Mouse (Mus musculus) cerebellum, adult 9-11 months (tissue): ENCODE measurements around the gene Ppil3.

Experiments used
- DNase-seq: peaks from one replicate; pipeline ENCODE4 v3.0.0; 2022

Ppil3 gene

DNA sequence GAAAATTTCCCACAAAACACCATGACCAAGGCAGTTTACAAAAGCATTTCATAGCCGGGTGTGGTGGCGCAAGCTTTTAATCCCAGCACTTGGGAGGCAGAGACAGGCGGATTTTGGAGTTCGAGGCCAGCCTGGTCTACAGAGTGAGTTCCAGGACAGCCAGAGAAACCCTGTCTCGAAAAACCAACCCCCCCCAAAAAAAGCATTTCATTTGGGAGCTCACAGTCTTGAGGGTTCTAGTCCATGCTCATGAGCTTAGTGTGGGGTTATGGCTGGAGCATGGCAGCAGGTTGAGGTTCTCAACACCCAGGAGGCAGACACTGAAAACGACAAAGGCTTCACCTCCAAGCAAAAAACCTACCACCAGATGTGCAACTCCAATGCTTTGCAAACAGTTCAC, 37.1 kb downstream of the Ppil3 start:
- DNase-seq: no peak

DNA sequence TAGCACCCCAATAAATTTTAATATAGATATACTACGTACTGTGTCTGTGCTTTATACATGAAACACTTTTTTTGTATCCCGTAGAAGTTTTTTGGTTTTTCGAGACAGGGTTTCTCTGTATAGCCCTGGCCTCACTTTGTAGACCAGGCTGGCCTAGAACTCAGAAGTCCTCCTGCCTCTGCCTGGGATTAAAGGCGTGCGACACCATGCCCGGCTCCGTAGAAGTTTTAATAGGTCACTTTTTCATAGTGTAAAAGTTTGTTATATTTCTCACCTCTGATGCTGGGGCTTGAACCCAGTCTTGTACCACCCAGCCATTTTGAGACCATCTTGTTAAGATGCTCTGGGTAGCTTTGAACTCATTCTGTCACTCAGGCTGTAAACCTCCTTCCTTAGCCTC, 38.0 kb downstream of the Ppil3 start:
- no peak for DNase-seq

DNA sequence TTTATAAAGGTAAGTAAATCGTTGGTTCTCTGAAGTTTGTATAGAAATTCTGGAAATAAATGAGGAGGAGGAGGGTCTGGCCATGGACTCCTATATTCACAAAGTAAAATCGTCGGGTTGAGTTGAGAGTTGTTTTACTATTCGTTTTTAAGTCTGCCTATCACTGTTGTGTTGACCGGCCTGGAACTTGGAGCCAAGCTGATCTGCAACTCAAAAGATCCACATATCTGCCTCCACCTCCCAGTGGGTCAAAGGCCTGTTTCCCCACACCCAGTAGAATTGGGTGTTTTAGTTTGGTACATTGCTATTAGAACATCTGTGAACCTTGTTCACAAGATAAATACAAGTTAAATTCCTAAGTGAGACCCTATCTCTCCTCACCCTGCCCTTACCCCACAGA, 41.5 kb downstream of the Ppil3 start:
- no peak for DNase-seq

DNA sequence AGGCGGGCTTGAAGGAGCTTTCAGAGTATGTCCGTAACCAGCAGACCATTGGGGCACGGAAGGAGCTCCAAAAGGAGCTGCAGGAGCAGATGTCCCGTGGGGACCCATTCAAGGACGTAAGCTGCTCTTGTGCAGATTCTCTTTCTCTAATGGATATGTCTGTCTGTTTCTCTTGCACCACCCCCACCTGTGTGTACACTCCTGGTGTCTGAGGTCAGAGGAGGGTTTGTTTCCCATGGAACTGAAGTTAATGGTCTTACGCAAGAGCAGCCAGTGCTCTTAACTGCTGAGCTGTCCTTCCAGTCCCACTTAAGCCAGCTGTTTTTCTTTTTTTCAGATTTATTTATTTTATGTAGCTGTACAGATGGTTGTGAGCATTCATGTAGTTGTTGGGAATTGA, 43.9 kb downstream of the Ppil3 start:
- DNase-seq: no peak

DNA sequence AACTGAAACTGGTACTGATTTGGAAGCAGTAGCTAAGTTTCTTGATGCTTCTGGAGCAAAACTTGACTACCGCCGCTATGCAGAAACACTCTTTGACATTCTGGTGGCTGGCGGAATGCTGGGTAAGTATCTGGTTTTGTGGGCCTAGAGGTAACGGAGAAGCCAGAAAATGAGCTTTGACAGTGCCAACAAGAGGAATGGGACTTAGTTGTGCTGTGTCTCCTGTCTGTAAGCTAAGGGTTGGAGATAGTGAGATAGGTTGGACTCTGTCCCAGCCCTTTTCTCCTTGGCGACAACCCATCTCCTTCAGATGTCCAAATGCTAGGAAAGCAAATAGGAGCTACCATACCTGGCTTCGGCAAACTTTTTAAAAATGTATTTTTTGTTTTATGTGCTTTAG, 47.6 kb downstream of the Ppil3 start:
- DNase-seq: no peak

DNA sequence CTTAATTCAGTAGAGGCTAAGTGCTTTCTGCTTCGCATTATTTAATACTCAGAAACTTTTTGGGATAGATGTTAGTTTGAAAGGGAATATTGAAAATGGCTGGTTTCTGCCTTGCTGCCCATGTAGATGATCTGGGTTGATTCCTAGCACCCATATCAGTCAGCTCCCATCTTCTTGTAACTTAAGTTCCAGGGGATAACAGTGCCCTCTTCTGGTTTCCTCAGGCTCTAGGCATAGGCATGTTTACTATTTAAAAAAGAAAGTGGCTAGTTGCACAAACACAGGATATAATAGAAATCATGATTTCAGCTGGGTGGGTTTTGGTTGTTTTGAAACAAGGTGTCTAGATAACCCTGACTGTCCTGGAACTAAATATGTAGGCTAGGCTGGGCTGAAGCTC, 49.1 kb downstream of the Ppil3 start:
- no peak for DNase-seq

DNA sequence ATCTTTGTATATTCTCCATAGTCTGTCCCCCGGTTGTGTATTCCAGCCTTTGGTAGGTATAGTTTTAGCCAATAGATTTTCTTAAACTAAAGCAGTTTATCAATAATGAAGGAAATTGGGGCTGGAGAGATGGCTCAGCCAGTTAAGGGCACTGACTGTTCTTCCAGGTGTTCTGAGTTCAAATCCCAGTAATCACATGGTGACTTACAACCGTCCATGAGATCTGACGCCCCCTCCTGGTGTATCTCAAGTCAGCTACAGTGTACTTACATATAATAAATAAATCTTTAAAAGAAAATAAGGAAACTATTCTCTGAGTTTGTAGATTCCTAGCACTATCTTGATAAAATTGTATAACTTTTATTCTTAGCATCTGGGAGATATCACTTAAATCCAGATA, 49.9 kb downstream of the Ppil3 start:
- DNase-seq: no peak

DNA sequence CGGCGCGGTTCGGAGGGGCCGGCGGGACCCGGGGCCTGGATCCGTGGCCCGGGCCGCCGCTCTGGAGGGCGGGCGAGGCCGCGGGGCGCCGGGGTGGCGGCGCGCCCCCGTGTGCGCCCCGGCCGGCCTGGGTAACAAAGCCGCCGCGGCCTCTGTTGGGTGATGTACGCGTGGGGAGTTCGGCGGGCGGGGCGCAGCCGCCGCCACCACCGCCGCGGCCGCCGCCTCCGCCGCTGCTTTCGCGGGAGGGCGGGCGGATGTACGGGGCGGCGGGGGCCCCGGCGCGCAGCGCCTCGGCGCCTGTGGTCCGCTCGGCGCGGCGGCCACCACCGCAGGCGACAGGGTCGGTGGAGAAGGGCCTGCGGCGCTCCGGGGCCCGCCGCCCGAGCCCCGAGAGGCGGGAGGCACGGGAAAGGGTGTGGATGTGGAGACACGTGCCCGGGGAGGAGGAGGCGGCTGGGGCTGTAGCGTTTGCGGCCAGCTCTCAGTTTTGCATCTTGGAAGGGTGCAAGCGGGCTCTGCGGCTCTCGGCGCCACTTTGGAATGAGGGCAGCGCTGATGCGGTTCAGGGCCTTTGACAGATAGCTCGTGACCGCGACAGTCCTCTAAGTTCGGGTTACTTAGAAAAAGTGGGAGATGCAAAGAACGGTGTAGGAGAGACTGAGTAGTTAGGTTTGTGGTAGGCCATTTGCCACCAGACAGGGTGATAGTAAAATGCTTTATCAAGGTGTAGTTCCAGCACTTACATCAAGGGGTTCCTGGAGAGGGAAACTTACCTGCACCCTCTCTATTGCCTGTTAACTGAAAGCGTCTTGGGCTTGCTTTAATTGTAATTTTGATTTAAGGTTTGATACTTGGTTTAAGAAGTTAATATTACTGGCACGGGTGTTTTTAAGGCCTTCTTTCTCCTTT, 51.7 kb downstream of the Ppil3 start:
- DNase-seq: peak; percentile 64

DNA sequence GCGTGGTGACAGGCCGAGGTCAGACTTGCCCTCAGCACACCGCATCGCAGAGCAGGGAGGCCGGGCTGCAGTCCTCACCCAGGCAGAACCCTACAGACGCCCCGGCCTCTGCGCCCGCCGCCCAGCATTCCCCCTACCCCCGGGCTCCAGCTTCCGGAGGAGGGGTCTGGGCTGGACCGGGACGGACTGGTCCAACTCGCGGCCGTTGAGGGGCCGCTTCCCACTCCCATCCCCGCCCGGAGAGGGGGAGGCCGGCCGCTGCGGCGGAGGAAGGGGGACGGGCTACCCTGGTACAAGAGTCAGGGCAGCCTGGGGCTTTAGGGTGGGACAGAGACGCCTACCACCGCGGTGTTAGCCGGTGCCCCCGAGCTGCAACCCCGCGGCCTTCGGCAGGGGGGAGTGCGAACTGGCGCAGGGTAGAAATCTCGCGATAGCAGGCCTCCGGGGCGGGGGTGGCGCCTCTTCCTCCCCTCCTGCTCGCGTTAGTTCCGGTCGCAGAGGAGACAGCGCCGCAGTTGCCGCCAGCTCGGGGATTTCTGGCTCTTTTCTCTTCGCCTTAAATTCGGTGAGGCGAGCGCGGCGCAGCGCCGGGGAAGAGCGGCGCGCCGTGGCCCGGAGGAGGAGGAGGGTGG, 52.5 kb downstream of the Ppil3 start, which contains the start of gene Bzw1:
TSS of gene Bzw1 (plus strand) at position 247 of the 632 bp plus-strand sequence.
- peak; percentile 93 for DNase-seq

DNA sequence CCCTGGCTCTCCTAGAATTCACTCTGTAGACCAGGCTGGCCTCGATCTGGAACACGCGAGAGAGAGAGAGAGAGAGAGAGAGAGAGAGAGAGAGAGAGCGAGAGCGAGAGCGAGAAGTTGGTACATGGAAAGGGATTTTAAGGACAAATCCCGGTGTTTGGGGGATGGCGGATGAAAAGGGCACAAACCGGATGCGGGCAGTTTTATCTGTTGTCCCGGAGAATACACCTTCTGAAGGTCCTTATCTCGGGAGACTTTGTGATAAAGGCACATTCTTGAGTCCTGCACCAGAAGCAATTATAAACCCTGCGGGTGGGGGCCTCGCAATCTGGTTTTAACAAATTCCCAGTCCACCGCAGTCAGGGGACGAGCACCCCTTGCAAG, 53.0 kb downstream of the Ppil3 start:
- DNase-seq: no peak

DNA sequence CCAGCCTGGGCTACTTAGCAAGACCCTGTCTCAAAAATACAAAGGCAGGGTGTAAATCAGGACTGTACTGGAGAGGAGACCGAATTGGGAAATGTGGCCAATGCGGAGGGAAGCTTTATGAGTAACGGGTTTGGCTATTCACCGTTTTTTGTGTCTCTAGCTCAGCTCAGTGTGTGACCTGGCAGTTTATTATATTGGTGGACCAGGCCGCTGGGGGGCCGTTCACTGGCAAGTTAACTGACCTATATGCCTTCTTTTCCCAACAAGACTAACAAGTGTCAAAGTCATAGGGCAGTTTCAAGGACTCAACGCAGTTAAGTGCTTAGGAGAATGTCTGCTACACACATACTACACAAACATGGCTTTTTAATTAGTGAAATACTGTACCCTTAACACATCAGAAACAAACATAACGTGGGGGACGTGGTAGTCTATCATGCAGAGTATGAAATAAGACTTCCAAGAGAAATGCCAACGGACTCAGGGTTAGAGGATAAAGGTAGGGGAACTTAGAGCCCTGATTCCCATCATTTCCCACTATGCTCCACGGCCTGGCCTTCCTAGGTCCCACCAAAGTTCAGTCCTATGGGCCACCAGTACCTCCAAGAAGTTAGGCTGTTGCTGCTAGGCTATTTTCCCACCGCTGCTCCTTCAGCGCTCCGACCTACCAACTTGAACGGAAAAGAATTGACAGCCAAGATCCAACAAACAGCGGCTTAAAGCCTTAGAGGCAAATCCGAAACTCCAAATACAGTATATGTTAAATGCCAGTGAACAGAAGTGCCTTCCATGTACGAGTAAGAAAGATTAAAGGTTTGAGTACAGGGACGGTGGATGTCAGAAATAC, 53.6 kb downstream of the Ppil3 start:
- DNase-seq: no peak

DNA sequence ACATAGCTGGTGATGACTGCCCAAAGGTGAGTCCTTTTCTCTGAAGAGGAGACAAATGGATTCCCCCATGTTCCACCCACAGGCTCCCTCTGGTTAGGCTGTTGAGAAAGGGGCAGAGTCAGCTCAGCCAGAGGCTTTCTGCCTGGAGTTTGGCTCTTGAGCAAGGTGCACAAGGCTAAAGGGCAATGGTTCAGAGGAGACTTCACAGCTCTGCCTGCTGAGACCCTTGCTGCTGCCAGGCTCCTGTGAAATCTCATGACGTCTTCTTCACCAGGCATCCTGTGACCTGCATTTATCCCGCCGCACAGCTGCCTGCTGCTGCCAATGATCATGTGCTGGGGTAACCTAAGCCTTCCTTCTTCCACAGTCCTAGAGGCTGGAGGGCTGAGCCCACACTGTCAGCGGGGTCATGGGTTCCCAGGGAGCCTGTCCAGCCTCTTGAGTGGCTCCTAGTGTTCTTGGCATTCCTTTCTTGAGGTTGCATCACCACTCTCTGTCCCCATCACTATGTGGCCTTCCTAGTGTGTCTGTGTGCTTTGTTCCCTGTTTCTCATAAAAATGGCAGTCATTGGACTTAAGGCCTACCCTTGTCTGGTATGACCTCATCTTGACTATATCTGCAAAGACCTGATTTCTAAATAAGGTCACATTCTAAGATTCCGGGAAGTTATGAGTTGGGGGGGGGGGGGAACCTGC, 62.6 kb downstream of the Ppil3 start:
- DNase-seq: no peak
